Mouse (Mus musculus) megakaryocyte-erythroid progenitor cell, adult 5-6 weeks (primary cell): ENCODE measurements around the gene Rnf212b. TPM values are rescaled to one million over a fixed set of nuclear protein-coding genes. Genes with fewer than 3 reads are reported as not detected.

Experiments used
- ATAC-seq: replicated peaks from 2 replicates; pipeline ENCODE4 v1.8.0; 2016; ENCODE audit warnings: mild to moderate bottlenecking, inconsistent platforms; ENCODE audit not compliant: severe bottlenecking, poor library complexity, low FRiP score, low TSS enrichment
- total RNA-seq, 2 experiments: library from RNA; stranded (forward) in 1 of 2; stranded (reverse) in 1 of 2; fragments of 200-1000, 215-1000 nt in 1 of 2; fragments of >200 nt in 1 of 2; fragmentation: Nextera tagmentation in 1 of 2; gene quantifications; 2 replicates each; pipeline ENCODE4 v1.2.3; 2014 to 2017

The Rnf212b gene
- total RNA-seq, 2 experiments from 2014 or later, result not detected

DNA sequence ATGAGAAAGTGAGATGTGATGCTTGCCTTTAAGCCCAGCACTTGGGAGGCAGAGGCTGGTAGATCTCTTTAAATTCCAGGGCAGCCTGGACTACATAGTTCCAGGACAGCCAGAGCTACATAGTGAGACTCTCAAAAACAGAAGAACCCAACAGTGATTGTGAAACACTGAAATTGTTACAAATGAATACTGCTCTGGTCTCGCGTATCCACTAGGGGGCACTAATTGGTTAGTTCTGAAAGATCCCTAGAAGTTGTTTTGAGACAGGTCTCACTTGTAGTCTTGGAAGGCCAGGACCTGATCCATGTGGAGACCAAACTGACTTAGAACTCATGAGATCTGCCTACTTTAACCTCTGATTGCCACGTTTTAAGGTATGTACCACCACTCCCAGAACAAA is 86.4 kb downstream of the Rnf212b start:
- peak; percentile 70 for ATAC-seq

DNA sequence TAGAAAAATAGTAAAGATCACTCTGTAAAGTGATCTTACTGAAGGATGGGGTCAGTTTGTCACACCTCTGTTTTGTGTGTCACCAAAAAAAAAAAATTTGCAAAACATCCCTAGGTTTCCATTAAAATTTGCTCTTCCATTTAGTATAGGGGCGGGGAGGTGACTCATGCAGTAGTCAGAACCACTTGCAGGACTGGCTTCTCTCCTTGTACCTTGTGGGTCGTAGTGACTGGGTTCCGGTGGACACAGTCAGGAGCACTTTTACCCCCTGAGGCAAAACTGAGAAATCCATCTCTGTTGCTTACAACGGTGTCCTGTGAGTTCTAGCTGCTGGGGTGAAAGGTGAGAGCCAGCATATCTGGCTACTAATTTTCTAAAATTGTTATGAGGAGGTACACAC is 89.7 kb downstream of the Rnf212b start:
- no peak for ATAC-seq

Other genes with a start within 250 kb of the Rnf212b start
- gene Ajuba, start 236.6 kb upstream of the Rnf212b start, total RNA-seq (2014; fragmentation: Nextera tagmentation), result not detected in 2 replicates
- gene Ajuba, start 236.6 kb upstream of the Rnf212b start, total RNA-seq (2017), result 0.19 and 0.80 TPM in 2 replicates
- 6.2 and 12.7 TPM in 2 replicates for gene 4931414P19Rik, start 208.1 kb upstream of the Rnf212b start, total RNA-seq (2014; fragmentation: Nextera tagmentation)
- 2.9 and 7.3 TPM in 2 replicates for gene 4931414P19Rik, start 208.1 kb upstream of the Rnf212b start, total RNA-seq (2017)
- gene Psmb5, start 196.1 kb upstream of the Rnf212b start, total RNA-seq (2014; fragmentation: Nextera tagmentation), result 221 and 258 TPM in 2 replicates
- 39.5 and 75.5 TPM in 2 replicates for gene Psmb5, start 196.1 kb upstream of the Rnf212b start, total RNA-seq (2017)
- 0.45 TPM in 1 of 2 replicates, not detected in the other for gene Psmb11, start 192.7 kb upstream of the Rnf212b start, total RNA-seq (2014; fragmentation: Nextera tagmentation)
- not detected in 2 replicates for gene Psmb11, start 192.7 kb upstream of the Rnf212b start, total RNA-seq (2017)
- gene Gm17606, start 173.2 kb upstream of the Rnf212b start, total RNA-seq (2014; fragmentation: Nextera tagmentation), result not detected in 2 replicates
- not detected in 2 replicates for gene Gm17606, start 173.2 kb upstream of the Rnf212b start, total RNA-seq (2017)
- gene Cdh24, start 172.8 kb upstream of the Rnf212b start, total RNA-seq (2014; fragmentation: Nextera tagmentation), result 2.3 and 2.5 TPM in 2 replicates
- gene Cdh24, start 172.8 kb upstream of the Rnf212b start, total RNA-seq (2017), result 0.15 and 1.7 TPM in 2 replicates
- 37.1 and 42.0 TPM in 2 replicates for gene 1700123O20Rik, start 127.9 kb upstream of the Rnf212b start, total RNA-seq (2014; fragmentation: Nextera tagmentation)
- gene 1700123O20Rik, start 127.9 kb upstream of the Rnf212b start, total RNA-seq (2017), result 42.4 and 58.4 TPM in 2 replicates
- gene Acin1, start 127.2 kb upstream of the Rnf212b start, total RNA-seq (2014; fragmentation: Nextera tagmentation), result 222 and 244 TPM in 2 replicates
- gene Acin1, start 127.2 kb upstream of the Rnf212b start, total RNA-seq (2017), result 267 and 293 TPM in 2 replicates
- not detected in 2 replicates for gene Gm29776, start 115.3 kb upstream of the Rnf212b start, total RNA-seq (2014; fragmentation: Nextera tagmentation)
- gene Gm29776, start 115.3 kb upstream of the Rnf212b start, total RNA-seq (2017), result not detected in 2 replicates
- gene Cebpe, start 102.0 kb upstream of the Rnf212b start, total RNA-seq (2014; fragmentation: Nextera tagmentation), result 1.4 and 5.7 TPM in 2 replicates
- gene Cebpe, start 102.0 kb upstream of the Rnf212b start, total RNA-seq (2017), result not detected in 2 replicates
- gene Slc7a8, start 32.2 kb upstream of the Rnf212b start, total RNA-seq (2014; fragmentation: Nextera tagmentation), result 0.13 and 0.37 TPM in 2 replicates
- gene Slc7a8, start 32.2 kb upstream of the Rnf212b start, total RNA-seq (2017), result 0.34 TPM in 1 of 2 replicates, not detected in the other
- gene Homez, start 56.8 kb downstream of the Rnf212b start, total RNA-seq (2014; fragmentation: Nextera tagmentation), result 1.2 and 16.1 TPM in 2 replicates
- 1.5 and 6.1 TPM in 2 replicates for gene Homez, start 56.8 kb downstream of the Rnf212b start, total RNA-seq (2017)
- gene Ppp1r3e, start 63.4 kb downstream of the Rnf212b start, total RNA-seq (2014; fragmentation: Nextera tagmentation), result 15.9 and 16.7 TPM in 2 replicates
- gene Ppp1r3e, start 63.4 kb downstream of the Rnf212b start, total RNA-seq (2017), result 1.6 and 2.5 TPM in 2 replicates
- 7.3 and 9.4 TPM in 2 replicates for gene Bcl2l2, start 69.2 kb downstream of the Rnf212b start, total RNA-seq (2014; fragmentation: Nextera tagmentation)
- 3.3 and 7.5 TPM in 2 replicates for gene Bcl2l2, start 69.2 kb downstream of the Rnf212b start, total RNA-seq (2017)
- 1.4 TPM in 1 of 2 replicates, not detected in the other for gene Gm20521, start 69.3 kb downstream of the Rnf212b start, total RNA-seq (2014; fragmentation: Nextera tagmentation)
- gene Gm20521, start 69.3 kb downstream of the Rnf212b start, total RNA-seq (2017), result not detected in 2 replicates
- 240 and 264 TPM in 2 replicates for gene Pabpn1, start 78.4 kb downstream of the Rnf212b start, total RNA-seq (2014; fragmentation: Nextera tagmentation)
- 332 and 476 TPM in 2 replicates for gene Pabpn1, start 78.4 kb downstream of the Rnf212b start, total RNA-seq (2017)
- 2.2 TPM in 1 of 2 replicates, not detected in the other for gene Slc22a17, start 99.0 kb downstream of the Rnf212b start, total RNA-seq (2014; fragmentation: Nextera tagmentation)
- 4.9 TPM in 1 of 2 replicates, not detected in the other for gene Slc22a17, start 99.0 kb downstream of the Rnf212b start, total RNA-seq (2017)
- not detected in 2 replicates for gene Efs, start 112.0 kb downstream of the Rnf212b start, total RNA-seq (2014; fragmentation: Nextera tagmentation)
- not detected in 2 replicates for gene Efs, start 112.0 kb downstream of the Rnf212b start, total RNA-seq (2017)
- not detected in 2 replicates for gene Il25, start 118.6 kb downstream of the Rnf212b start, total RNA-seq (2014; fragmentation: Nextera tagmentation)
- gene Il25, start 118.6 kb downstream of the Rnf212b start, total RNA-seq (2017), result not detected in 2 replicates
- not detected in 2 replicates for gene Cmtm5, start 122.1 kb downstream of the Rnf212b start, total RNA-seq (2014; fragmentation: Nextera tagmentation)
- not detected in 2 replicates for gene Cmtm5, start 122.1 kb downstream of the Rnf212b start, total RNA-seq (2017)
- gene Myh6, start 152.8 kb downstream of the Rnf212b start, total RNA-seq (2014; fragmentation: Nextera tagmentation), result not detected in 2 replicates
- gene Myh6, start 152.8 kb downstream of the Rnf212b start, total RNA-seq (2017), result not detected in 2 replicates
- gene Gm17428, start 162.8 kb downstream of the Rnf212b start, total RNA-seq (2014; fragmentation: Nextera tagmentation), result not detected in 2 replicates
- gene Gm17428, start 162.8 kb downstream of the Rnf212b start, total RNA-seq (2017), result not detected in 2 replicates
- not detected in 2 replicates for gene Myh7, start 180.5 kb downstream of the Rnf212b start, total RNA-seq (2014; fragmentation: Nextera tagmentation)
- gene Myh7, start 180.5 kb downstream of the Rnf212b start, total RNA-seq (2017), result not detected in 2 replicates
- 63.6 and 71.5 TPM in 2 replicates for gene Ngdn, start 201.3 kb downstream of the Rnf212b start, total RNA-seq (2014; fragmentation: Nextera tagmentation)
- 53.4 and 64.6 TPM in 2 replicates for gene Ngdn, start 201.3 kb downstream of the Rnf212b start, total RNA-seq (2017)